Mouse (Mus musculus): ENCODE measurements around the gene Atp5d. TPM values are rescaled to one million over a fixed set of nuclear protein-coding genes. Genes with fewer than 3 reads are reported as not detected.
"Not testable (repeated sequence)": the region's sequence is repeated elsewhere in the genome, so short reads cannot be mapped to it uniquely, and the experiment has no call there.

Atp5d gene
- total RNA-seq, 1 experiment from 2014 or later, result 460 TPM

DNA sequence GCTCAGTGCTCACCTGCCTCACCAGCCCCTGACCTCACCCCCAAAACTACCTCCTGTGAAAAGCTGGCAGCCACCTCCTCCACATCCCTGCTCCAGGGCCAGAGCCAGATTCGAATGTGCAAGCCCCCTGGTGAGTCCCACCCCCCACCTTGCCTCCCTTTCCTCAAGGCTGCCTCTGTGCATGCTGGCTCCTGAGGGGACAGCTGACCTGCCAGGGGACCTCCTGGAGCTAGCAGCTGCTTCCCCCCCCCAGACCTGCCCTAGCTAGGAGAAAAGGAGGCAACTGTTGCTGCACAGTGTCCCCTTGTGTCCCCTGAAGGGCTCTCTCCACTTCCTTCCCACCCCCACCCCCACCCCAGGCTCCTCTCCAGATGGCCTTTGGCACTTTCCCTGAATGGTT, 16.8 kb downstream of the Atp5d start:
- DNase-seq, result no peak

DNA sequence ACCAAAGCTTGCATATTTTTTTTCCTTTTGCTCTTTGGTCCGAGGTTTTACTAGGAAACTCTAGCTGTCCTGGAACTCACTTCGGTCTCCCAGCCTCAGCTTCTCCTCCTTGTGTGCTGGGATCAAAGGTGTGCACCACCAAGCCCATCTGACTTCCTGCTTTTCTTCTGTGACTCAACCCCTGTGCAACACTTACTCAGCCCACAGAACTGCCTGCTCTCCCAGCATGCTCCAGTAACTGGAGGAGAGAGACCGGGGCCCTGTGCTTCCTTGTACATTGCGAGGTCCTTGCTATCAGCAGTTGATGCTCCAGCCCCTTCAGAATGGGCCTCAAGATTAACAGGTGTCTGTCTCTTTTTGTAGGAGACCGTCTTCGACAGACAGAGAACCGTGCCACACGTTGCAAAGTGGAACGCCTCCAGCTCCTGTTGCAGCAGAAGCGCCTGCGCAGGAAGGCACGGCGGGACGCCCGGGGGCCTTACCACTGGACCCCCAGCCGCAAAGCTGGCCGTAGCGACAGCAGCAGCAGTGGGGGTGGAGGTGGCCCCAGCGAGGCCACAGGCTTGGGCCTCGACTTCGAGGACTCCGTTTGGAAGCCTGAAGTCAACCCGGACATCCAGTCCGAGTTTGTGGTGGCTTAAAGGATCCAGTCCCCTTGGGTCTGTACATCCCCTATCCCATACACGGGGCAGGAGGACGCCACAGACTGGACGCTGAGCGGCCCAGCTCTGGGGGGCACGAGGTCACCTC, 17.7 kb downstream of the Atp5d start:
- no peak for DNase-seq

DNA sequence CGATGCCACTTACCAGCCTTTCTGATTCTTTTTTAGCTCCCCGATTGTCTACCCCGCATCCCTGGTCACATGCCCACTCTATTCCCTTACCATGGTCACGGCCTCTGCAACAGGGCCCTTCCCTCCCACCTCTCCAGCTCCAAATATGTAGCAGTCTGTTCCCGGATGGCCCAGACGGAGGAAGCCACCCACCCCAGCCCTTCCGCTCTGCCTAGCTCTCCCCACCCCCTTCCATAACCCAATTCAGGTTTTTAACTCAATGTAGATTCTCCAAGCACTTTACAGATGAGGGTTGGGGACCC, 18.3 kb downstream of the Atp5d start:
- peak; percentile 17 for DNase-seq

DNA sequence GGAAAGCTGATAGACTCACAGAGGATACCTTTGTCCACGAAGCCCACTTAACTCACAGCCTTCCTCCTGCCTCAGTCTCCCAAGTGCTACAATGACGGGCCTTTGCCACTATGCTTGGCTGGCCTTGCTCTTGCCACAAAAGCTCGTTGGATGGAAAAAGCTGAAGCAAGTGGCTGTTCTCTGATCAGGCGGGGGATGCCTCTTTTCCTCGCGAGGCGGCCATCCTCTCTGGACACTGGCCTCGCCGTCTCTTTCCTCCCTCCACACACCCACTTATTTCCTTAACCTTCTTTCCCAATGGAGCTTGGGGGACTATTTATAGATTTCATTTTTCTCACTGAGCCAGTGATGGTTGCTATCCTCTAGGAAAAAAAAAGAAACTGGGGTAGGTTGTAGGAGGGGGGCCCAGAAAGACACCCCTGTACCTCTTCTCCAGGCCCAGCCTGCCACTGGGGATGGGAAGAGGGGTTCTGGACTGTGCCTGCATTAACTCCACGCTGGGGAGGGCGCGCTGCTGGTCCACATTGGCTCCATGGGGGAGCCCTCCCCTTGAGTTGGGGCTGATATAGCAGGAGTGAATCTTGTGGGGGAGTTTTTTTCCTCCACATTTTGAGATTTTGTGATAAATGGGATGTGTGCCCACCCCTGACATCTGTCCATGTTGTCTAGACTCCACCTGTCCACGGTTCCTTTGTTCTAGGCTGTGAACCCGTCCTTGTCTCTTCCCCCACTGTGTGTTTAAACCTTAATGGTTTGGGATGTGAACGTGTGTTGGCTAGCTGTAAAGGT, 18.9 kb downstream of the Atp5d start:
- DNase-seq, result no peak

DNA sequence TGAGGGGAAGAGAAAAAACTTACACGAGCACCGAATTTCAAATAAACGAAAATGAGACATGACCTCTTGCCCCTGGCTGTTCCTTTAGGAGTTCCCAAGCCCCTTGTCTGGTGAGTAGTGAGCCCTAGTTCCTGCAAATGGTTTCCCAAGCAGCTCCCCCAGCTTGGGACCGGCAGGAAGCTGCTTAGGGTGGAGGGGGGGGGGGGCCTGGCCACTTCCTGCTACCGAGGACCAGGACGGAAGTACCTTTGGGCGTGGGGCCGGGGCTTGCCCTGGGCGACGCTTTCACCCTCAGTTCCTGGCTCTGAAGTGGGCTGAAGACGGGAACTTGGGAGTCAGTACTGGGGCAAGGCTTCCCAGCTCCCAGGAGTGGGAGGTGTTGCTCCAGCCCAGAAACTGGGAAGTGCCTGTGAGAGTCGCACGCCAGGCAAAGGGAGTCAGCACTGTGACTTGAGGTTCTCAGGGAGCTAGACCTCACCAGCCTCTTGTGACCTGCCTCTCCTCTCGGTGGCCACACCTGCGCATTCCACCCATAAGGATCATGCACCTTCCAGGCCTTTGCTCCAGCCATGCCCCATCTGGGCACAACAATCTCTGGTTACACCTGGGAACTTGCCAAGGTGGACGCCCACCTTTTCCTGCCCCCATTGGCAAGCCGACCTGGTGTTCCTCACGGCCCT, 20.0 kb downstream of the Atp5d start:
- peak; percentile 58 for DNase-seq

DNA sequence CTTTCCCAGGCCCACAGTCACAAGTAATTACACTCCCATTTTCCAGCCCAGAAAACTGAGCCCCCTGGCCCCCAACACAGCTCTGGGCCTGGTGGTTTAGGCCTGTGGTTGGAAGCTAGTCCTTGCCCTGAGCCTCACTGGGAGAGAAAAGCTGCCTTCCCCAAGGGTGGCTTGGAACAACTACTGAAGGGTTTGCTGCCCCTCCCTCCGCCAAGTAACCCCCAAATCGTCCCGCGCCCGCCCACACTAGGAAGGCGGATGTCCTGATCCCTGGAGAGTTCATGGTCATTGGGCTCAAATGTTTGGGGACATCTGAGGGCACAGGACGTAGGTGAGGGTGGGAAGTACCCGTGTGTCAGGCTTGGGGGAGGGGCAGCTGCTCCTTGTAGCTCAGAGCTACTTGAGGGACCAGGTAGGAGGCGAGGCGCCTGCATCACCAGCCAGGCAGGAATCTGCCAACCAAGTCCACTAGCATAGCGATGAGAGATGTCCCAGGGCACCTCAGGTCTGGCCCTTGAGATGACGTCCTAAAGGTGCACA, 20.7 kb downstream of the Atp5d start:
- peak; percentile 51 for DNase-seq

DNA sequence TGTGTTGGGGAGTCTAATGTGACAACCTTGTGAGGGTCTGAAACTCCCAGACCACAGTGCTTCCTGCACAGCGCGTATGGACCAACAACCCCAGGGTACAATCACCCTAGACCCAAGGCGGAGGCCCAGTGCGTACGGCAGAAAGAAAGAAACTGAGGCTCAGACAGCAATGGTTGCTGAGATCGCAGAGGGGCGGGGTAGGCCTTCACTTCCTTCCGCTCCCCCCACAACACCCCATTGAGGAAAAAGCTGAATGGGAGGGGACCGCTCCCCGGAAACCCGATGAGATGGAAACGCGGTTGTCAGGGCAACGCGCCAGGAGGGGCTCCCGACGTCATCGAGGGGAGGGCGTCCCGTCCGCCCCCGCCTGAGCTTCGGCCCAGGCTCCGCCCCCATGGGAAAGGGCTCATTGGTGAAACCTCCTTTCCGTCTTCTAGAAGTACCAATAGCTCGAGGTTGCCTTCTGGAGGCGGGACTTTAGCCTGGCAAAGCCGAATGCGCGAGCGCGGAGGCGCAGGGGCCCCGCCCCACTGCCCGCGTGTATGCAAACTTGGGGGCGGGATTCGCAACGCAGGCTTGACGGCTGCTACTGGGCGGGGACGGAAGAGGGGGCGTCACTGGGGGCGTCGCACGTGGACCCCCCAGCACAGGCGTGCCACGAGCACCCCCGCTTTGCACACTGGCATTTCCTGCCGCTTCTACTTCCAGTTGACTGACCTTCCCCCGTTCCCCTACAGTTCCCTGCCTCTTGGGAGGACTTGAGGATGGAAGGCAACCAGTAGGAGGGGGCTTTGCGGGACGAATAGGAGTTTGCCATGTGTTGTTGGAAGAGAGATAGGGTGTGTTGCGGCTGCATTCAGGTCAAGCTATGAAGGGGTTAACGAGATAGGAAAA, 21.4 kb downstream of the Atp5d start:
- DNase-seq, result peak; percentile 99

DNA sequence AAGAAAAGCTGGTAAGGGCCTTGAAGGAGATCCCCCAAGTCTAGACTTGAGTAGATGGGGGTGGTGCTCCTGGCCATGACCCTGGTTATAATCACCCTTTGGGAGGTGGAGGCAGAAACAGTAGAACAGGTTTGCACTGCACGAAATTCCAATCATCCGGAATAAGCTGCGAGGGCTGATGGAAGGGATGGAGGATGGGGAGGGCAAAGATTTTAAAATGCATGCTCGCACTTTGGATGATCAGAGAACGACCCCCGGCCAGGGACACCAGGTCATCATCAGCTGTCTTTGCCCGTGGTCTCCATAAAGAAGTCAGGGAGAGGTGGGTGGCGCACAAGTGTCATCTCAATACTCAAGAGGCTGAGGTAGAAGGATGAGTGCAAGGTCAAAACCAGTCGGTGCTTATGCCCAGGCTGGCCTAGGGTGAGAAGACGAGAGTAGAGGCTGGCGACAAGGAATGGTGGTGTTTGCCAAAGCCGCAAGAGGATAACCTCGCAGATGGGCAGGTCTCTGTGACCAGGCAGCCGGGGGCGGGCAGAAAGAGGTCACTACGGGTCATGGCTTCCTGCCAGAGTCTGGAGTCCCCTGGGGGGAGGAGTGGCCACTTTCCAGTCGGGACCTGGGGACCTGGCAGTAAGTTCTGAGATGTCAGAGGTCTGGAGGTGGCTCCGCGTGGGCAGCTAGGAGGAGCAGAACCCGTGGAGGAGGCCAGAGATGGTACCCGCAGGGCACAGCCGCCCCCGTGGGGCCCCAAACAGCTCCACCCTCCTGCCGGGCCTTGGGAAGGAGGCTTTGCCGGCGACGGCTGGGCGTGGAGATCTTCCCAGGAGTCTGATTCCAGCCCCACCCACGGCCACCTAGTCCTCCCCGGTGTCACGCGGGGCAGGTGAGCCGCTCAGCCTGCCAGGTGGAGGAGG, 22.3 kb downstream of the Atp5d start:
- peak; percentile 87 for DNase-seq

DNA sequence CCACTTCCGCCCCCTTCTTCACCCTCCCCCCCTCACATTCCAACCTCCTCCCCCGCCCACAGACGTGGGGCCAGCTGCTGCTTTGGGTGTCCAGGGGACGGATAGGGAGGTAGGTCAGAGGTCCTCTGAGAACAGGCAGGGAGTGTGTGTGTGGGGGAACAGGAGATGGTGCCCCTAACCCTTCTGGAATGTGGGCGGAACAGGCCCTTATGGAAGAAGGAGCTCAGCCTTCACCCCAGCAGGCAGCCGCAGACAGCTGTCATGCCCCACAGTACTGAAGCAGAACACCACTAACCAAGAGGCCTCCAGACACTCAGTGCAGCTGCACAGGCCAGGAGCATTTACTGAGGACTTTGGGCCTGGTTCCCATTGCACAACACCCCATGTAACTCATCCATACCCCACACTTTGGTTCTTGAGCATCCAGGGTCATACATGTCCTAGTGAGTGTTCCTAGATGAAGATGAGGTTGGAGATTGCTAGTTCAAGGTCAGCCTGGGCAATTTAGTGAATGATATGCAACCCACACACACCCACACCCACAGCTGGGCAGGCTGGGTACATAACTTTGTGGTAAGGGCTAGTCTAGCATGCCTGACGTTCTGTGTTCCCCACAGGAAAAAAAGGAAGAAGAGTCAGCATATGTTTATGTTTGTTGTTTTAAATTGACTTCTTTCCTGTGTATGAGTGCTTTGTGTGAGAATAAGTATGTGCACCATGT, 23.2 kb downstream of the Atp5d start:
- no peak for DNase-seq

DNA sequence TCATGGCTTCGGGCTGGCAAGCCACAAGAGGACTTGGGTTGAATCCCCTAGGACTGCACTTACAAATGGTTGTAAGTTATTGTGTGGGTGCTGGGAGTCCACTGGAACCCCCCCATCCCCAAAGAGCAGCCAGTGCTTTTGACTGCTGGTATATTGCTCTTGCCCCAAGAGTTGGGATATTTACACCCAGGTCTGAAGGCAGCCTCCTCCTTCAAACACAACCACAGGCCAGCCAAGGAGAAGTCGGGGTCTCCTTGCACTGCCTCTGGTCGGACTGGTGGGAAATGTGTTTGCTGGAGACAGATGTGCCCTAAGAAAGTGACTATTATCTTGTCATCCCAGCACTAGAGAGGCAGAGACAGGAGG, 23.8 kb downstream of the Atp5d start:
- DNase-seq, result no peak

DNA sequence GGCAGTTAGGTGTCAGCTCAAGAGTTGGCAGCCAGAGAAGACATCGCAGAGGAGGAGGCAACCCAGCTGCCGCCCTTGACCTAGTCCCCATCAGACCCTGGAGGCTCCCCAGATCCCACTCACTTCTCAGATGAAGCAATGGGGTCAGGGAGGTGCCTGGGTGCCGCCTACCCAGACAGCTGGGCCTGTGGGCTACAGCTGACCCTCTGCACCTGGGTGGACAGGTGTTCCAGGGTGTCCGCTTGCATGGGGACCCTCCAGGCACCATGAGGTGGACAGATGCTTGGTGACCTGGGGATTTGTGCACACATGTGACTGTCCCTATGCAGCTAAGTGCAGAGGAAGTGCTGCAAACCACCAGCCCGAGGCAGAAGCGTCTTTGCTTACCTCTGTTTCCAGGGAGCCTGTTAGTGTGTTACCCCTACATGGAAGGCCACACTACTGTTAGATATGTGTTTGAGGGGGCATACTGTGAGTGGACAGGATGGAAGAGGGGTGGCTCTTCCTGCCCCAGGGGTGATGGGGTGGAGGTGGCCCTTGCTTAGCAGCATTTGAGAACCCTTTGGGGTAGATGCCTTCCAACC, 24.4 kb downstream of the Atp5d start:
- no peak for DNase-seq

DNA sequence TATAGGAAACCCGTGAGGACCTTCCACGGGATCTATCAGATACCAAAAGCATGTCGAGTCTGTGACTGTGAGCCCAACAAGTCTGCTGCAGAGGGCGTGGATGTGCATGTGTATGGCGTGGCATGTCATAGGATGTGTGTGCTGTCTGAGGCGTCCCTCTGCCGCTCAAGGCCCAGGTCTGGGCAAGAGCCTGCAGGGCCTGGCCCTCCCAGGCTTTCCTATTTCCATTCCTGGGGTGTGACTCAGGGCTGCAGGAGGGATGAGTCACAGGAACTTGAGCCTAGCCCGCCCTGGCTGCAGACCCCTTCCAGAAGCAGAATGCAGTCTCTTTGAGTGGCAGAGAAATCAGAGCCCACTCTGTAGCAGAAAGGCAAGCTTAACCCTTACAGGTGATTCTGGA, 25.3 kb downstream of the Atp5d start:
- DNase-seq, result peak; percentile 71

DNA sequence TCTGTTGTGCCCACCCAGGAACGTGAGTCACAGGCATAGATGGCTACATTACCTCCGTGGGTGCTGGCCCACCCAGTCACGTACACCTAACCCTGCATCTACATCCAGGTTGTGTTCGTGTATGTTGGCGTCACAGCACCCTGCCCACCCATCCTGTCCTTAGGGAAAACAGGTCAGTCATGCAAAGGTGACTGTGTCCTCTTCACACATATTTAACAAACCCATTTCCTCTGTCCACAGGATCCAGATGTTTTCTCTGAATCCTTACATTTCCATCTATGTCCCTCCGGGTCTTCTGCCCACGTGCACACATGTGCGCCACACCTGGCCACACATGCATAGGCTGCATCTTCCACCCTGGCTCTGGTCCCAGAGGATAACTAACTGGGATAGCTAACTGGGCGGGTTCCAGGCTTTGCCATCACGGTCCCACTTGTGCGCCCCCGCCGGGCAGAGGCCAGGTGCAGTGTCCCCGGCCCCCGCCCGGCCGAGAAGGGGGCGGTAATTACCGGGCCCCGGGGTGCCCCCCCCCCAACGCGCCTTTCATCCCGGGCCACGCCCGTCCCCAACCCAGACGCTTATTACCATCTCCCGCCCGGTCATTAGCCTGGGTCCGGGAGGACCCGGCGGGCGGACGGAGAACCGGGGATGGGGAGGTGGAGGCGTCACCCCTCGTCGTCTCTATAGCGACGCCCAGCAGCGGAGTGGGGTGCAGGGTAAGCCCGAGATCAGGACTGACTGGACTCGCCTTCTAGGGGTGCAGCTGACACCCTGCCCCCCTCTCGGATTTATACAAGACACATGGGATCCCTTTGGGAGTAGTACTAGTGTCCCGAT, 25.9 kb downstream of the Atp5d start:
- peak; percentile 33 for DNase-seq

DNA sequence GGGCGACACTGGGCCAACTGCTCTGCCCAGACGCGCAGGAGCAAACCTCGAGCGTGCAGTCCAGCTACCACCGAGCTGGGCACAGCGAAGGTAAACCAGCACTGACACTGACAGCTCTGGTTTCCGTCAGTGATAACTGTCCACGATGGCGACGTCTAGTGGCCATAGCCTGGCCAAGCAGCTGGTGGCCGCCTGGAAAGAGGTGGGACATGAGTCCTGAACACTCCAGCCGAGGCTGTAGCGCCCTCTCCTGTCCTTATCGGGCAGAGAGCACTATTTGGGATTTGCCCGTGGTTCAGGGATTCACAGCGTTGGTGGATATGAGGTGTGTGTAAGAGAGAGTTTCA, 26.5 kb downstream of the Atp5d start:
- DNase-seq, result peak; percentile 94

DNA sequence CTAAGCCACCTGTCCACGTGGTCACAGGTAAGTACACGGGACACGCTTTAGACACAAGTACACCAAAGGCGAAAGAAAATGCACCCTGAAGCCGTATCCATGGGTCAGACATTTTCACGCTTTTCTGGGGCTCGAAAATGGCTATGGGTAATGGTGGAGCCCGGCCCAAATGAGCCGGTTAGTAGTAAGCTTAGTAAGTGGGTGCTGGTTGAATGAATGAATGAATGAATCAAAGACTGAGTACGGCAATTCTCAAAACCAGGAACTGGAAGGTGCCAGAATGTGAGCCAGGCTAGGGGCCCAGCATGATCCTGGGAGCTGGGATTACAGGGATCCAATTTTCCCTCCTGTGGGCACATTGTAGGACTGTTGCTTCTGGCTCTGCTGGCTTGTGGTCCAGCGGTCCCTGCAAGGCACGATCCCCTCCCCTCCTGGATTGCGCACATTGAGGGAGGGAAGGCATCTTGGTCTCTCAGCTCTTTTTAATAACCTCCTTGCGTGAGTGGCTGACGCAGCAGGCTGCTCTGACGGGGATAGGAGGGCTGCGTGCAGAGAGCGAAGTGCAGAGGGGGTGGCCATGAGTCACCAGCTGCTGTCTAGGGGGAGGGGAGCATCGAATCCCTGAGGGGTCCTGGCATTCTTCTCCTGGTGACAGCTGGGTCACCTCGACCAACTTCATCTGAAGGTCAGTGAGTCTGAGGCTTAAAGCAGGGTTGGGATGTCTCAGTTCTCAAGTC, 27.1 kb downstream of the Atp5d start, which contains the start of gene Cirbp:
Gene Cirbp (plus strand): TSS at position 594 of the 737 bp plus-strand sequence.
- peak; percentile 59 for DNase-seq

DNA sequence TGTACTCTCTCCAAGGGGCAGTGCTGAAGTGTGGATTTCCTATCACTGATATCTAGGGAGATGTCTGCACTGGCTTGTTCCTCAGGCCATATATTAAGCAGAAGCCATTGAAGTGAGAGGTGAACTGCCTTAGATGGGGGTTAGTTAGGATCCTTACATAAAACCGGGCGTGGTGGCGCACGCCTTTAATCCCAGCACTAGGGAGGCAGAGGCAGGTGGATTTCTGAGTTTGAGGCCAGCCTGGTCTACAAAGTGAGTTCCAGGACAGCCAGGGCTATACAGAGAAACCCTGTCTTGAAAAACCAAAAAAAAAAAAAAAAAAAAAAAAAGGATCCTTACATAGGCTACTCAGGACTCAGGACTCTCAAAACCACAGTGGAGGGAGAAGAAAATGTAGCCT, 27.7 kb downstream of the Atp5d start:
- not testable (repeated sequence) for DNase-seq

DNA sequence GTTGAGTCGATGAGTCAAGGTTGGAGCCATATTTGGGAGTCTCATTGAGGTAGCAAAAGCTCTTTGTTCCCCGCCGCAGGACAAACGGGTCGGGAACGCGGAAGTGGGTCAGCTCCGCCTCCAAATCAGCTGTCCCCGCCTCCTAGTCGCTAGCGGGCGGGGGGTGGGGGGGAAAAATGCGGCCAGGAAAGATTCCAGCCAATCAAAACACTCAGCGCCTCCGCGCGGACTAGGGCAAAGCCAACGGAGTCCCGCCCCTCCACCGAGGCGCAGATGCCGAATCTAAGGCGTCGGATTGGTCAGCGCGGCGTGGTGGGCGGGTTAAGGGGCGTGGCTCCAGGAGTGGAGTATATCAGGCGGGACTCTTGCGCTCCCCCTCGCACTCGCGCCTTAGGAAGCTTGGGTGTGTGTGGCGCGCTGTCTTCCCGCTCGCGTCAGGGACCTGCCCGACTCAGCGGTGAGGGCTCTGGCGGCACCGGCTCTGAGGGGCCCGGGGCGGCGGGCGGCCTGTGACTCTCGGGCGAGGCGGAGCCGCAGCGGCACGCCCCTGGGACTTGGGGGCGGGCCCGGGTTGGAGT, 29.1 kb downstream of the Atp5d start:
- DNase-seq, result peak; percentile 97

Measured in adrenal gland, postnatal 25 days (tissue).